In the genomic region with DNA sequence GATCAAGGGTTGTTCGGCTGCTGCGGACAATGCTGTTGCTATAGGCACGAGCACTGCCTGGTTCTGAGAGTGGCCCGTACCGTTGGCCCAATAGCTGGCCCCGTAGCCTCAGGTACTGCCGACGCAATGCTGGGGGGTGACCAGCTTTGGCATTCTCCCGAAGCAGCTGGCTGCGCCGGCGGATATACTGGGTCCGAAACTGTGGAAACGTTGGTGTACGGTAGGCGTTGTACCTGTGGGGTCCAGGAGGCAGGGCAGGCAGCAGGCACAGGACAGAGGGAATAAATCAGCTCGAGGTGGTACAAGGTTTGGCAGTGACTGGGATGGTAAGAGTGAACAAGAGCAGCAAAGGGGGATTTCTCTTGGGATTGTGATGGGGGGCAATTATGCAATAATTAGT, we compare ENCODE assay signal across 8 mouse cellular contexts. TPM values are rescaled to one million over a fixed set of nuclear protein-coding genes. Genes with fewer than 3 reads are reported as not detected.
A peak's percentile ranks its signal among the peaks of the same experiment; 100 is the strongest.
DNase-seq lines count a peak whose midpoint lies in the region; ATAC-seq lines count a peak whose summit lies in the region.

No protein-coding gene starts in this region.

- no peaks in the 10 kb centered on the region for H3K9me3 ChIP-seq in kidney, embryonic 14.5 days (ENCODE audit: control insufficient read depth, low read length)
- peaks cover 5% of the 10 kb centered on the region; the same call in 1 of the 2 replicates for H3K9me3 ChIP-seq in embryonic facial prominence, embryonic 10.5 days
- H3K9me3 ChIP-seq in hindbrain, embryonic 13.5 days: no peaks in the 10 kb centered on the region
- H3K9me3 ChIP-seq in midbrain, embryonic 14.5 days (ENCODE audit: control insufficient read depth, low read length): no peaks in the 10 kb centered on the region

- H3K36me3 ChIP-seq in kidney, embryonic 14.5 days (ENCODE audit: control insufficient read depth, insufficient read depth, low read length): peaks cover 7% of the 10 kb centered on the region; the same call in 1 of the 2 replicates
- peaks cover 24% of the 10 kb centered on the region for H3K36me3 ChIP-seq in embryonic facial prominence, embryonic 10.5 days (replicated peaks)
- peaks cover 31% of the 10 kb centered on the region for H3K36me3 ChIP-seq in hindbrain, embryonic 13.5 days
- H3K36me3 ChIP-seq in midbrain, embryonic 14.5 days (ENCODE audit: control insufficient read depth, insufficient read depth, low read length): peaks cover 20% of the 10 kb centered on the region

- DNase-seq in kidney, postnatal 14 days: no peak
- DNase-seq in embryonic facial prominence, embryonic 10.5 days (ENCODE audit: low spot score): no peak
- DNase-seq in midbrain, embryonic 14.5 days: no peak
- no peak for DNase-seq in B cell, adult 2 months
- DNase-seq in ovary, postnatal 36 days (ENCODE audit: low spot score): no peak
- no peak for DNase-seq in ovary, adult 18-20 months (ENCODE audit: low spot score)

- ATAC-seq in kidney, embryonic 14.5 days (ENCODE audit: low FRiP score, low TSS enrichment): no peak
- ATAC-seq in hindbrain, embryonic 13.5 days (ENCODE audit: low FRiP score): peak; percentile 27; the same call in 1 of the 2 replicates
- no peak for ATAC-seq in midbrain, embryonic 14.5 days (ENCODE audit: low FRiP score, low TSS enrichment)

- H3K4me2 ChIP-seq in kidney, embryonic 14.5 days (replicated peaks; ENCODE audit: low read depth, low read length): peak overlapping the region; percentile 48
- peak overlapping the region; percentile 53 for H3K4me2 ChIP-seq in hindbrain, embryonic 13.5 days
- H3K4me2 ChIP-seq in midbrain, embryonic 14.5 days (ENCODE audit: low read length): peak overlapping the region; percentile 51

- H3K4me1 ChIP-seq in kidney, embryonic 14.5 days (ENCODE audit: control insufficient read depth, insufficient read depth, low read length): no peaks in the 10 kb centered on the region
- H3K4me1 ChIP-seq in embryonic facial prominence, embryonic 10.5 days: 0 out of 2 replicates have a peak, but pooled peaks cover 3% of the 10 kb centered on the region
- peaks cover 6% of the 10 kb centered on the region for H3K4me1 ChIP-seq in hindbrain, embryonic 13.5 days (replicated peaks)
- H3K4me1 ChIP-seq in midbrain, embryonic 14.5 days (ENCODE audit: control insufficient read depth, insufficient read depth, low read length): no peaks in the 10 kb centered on the region

- no peaks in the 10 kb centered on the region for H3K27me3 ChIP-seq in kidney, embryonic 14.5 days (ENCODE audit: control insufficient read depth, insufficient read depth, low read length)
- H3K27me3 ChIP-seq in embryonic facial prominence, embryonic 10.5 days (replicated peaks; ENCODE audit: low read depth, poor library complexity, severe bottlenecking): no peaks in the 10 kb centered on the region
- H3K27me3 ChIP-seq in hindbrain, embryonic 13.5 days: no peaks in the 10 kb centered on the region
- H3K27me3 ChIP-seq in midbrain, embryonic 14.5 days (ENCODE audit: control insufficient read depth, insufficient read depth, low read length): no peaks in the 10 kb centered on the region

- WGBS in kidney, embryonic 14.5 days: 93% methylated on average over 17 of the region's 17 CpGs
- WGBS in embryonic facial prominence, embryonic 10.5 days: 88% methylated on average over 17 of the region's 17 CpGs
- WGBS in hindbrain, embryonic 13.5 days: 95% methylated on average over 17 of the region's 17 CpGs
- 89% methylated on average over 17 of the region's 17 CpGs for WGBS in midbrain, embryonic 14.5 days

- no peak overlapping the region for H3K27ac ChIP-seq in kidney, embryonic 14.5 days (ENCODE audit: low read depth, low read length)
- peak overlapping the region; percentile 89 for H3K27ac ChIP-seq in embryonic facial prominence, embryonic 10.5 days (replicated peaks)
- no peak overlapping the region for H3K27ac ChIP-seq in hindbrain, embryonic 13.5 days
- H3K27ac ChIP-seq in midbrain, embryonic 14.5 days (replicated peaks; ENCODE audit: low read depth, low read length): no peak overlapping the region

- H3K9ac ChIP-seq in kidney, embryonic 14.5 days (ENCODE audit: low read depth, low read length): no peak overlapping the region
- no peak overlapping the region for H3K9ac ChIP-seq in hindbrain, embryonic 13.5 days
- no peak overlapping the region for H3K9ac ChIP-seq in midbrain, embryonic 14.5 days (replicated peaks; ENCODE audit: low read length)

- H3K4me3 ChIP-seq in kidney, embryonic 14.5 days (ENCODE audit: low read length): peak overlapping the region; percentile 54
- peak overlapping the region; percentile 65 for H3K4me3 ChIP-seq in embryonic facial prominence, embryonic 10.5 days
- H3K4me3 ChIP-seq in hindbrain, embryonic 13.5 days: peak overlapping the region; percentile 51
- peak overlapping the region; percentile 47 for H3K4me3 ChIP-seq in midbrain, embryonic 14.5 days (replicated peaks; ENCODE audit: low read depth, low read length)

RNA-seq across cellular contexts. Expression of a gene that starts 1.3 kb away (rescaled TPM):
- polyA plus RNA-seq in kidney, embryonic 14.5 days (2014; fragmentation: Nextera tagmentation; extraction: Ambion mirVana): 19.3 and 21.3 TPM in 2 replicates
- polyA plus RNA-seq in embryonic facial prominence, embryonic 10.5 days (2016; fragmentation: Nextera tagmentation; extraction: Ambion mirVana): 19.7 and 19.8 TPM in 2 replicates
- 58.5 and 60.9 TPM in 2 replicates for polyA plus RNA-seq in hindbrain, embryonic 13.5 days (2015; fragmentation: Nextera tagmentation; extraction: Ambion mirVana)
- polyA plus RNA-seq in midbrain, embryonic 14.5 days (2014; fragmentation: Nextera tagmentation; extraction: Ambion mirVana): 54.4 and 57.9 TPM in 2 replicates

RNA-seq across cellular contexts. Expression of a gene that starts 14.3 kb away (rescaled TPM):
- polyA plus RNA-seq in kidney, embryonic 14.5 days (2014; fragmentation: Nextera tagmentation; extraction: Ambion mirVana): 606 and 668 TPM in 2 replicates
- 424 and 444 TPM in 2 replicates for polyA plus RNA-seq in embryonic facial prominence, embryonic 10.5 days (2016; fragmentation: Nextera tagmentation; extraction: Ambion mirVana)
- 336 and 358 TPM in 2 replicates for polyA plus RNA-seq in hindbrain, embryonic 13.5 days (2015; fragmentation: Nextera tagmentation; extraction: Ambion mirVana)
- polyA plus RNA-seq in midbrain, embryonic 14.5 days (2014; fragmentation: Nextera tagmentation; extraction: Ambion mirVana): 386 and 395 TPM in 2 replicates

RNA-seq across cellular contexts. Expression of a gene that starts 41.1 kb away (rescaled TPM):
- polyA plus RNA-seq in kidney, embryonic 14.5 days (2014; fragmentation: Nextera tagmentation; extraction: Ambion mirVana): 0.27 and 0.51 TPM in 2 replicates
- 0.14 and 0.18 TPM in 2 replicates for polyA plus RNA-seq in embryonic facial prominence, embryonic 10.5 days (2016; fragmentation: Nextera tagmentation; extraction: Ambion mirVana)
- 0.12 and 0.18 TPM in 2 replicates for polyA plus RNA-seq in hindbrain, embryonic 13.5 days (2015; fragmentation: Nextera tagmentation; extraction: Ambion mirVana)
- polyA plus RNA-seq in midbrain, embryonic 14.5 days (2014; fragmentation: Nextera tagmentation; extraction: Ambion mirVana): 0.16 TPM in 1 of 2 replicates, not detected in the other

RNA-seq across cellular contexts. Expression of a gene that starts 44.6 kb away (rescaled TPM):
- 9.3 and 12.1 TPM in 2 replicates for polyA plus RNA-seq in kidney, embryonic 14.5 days (2014; fragmentation: Nextera tagmentation; extraction: Ambion mirVana)
- 10.4 and 11.8 TPM in 2 replicates for polyA plus RNA-seq in embryonic facial prominence, embryonic 10.5 days (2016; fragmentation: Nextera tagmentation; extraction: Ambion mirVana)
- polyA plus RNA-seq in hindbrain, embryonic 13.5 days (2015; fragmentation: Nextera tagmentation; extraction: Ambion mirVana): 19.8 and 21.0 TPM in 2 replicates
- polyA plus RNA-seq in midbrain, embryonic 14.5 days (2014; fragmentation: Nextera tagmentation; extraction: Ambion mirVana): 22.4 and 24.8 TPM in 2 replicates

RNA-seq across cellular contexts. Expression of a gene that starts 56.8 kb away (rescaled TPM):
- 52.0 and 79.3 TPM in 2 replicates for polyA plus RNA-seq in kidney, embryonic 14.5 days (2014; fragmentation: Nextera tagmentation; extraction: Ambion mirVana)
- polyA plus RNA-seq in embryonic facial prominence, embryonic 10.5 days (2016; fragmentation: Nextera tagmentation; extraction: Ambion mirVana): 97.6 and 102 TPM in 2 replicates
- polyA plus RNA-seq in hindbrain, embryonic 13.5 days (2015; fragmentation: Nextera tagmentation; extraction: Ambion mirVana): 39.9 and 40.8 TPM in 2 replicates
- 34.0 and 38.2 TPM in 2 replicates for polyA plus RNA-seq in midbrain, embryonic 14.5 days (2014; fragmentation: Nextera tagmentation; extraction: Ambion mirVana)
